Mouse (Mus musculus) myocyte (in vitro differentiated cells): ENCODE data around the gene Ndufa3.

Experiments used
- E2F4 ChIP-seq: IDR thresholded peaks from one replicate; pipeline ENCODE4 v1.6.1; 2011; ENCODE audit warnings: mild to moderate bottlenecking, control low read depth, moderate library complexity; ENCODE audit not compliant: insufficient read depth
- MAX ChIP-seq: IDR thresholded peaks from one replicate; pipeline ENCODE4 v1.6.1; 2011; ENCODE audit warnings: low read depth, mild to moderate bottlenecking, control low read depth
- MYOG ChIP-seq, 3 experiments: IDR thresholded peaks; one replicate each; pipeline ENCODE4 v1.6.1; 2011; ENCODE audit warnings: control low read depth in 2 of 3, low read depth in 2 of 3, mild to moderate bottlenecking in 2 of 3; ENCODE audit not compliant: insufficient read length in 2 of 3, control insufficient read depth in 1 of 3, insufficient read depth in 1 of 3
- POLR2A ChIP-seq: IDR thresholded peaks from one replicate; pipeline ENCODE4 v1.6.1; 2011; ENCODE audit warnings: low read depth, mild to moderate bottlenecking, control low read depth, moderate library complexity; ENCODE audit not compliant: insufficient read length
- POLR2AphosphoS2 ChIP-seq: IDR thresholded peaks from one replicate; pipeline ENCODE4 v1.6.1; 2011; ENCODE audit warnings: low read depth, control low read depth; ENCODE audit not compliant: insufficient read length
- USF1 ChIP-seq: IDR thresholded peaks from one replicate; pipeline ENCODE4 v1.6.1; 2011; ENCODE audit warnings: low read depth, mild to moderate bottlenecking, control low read depth, moderate library complexity

GRCm38 (mm10) chr7:3656966-3657365, 39.8 kb downstream of the Ndufa3 start:
- no peak for TF ChIP-seq USF1
- no peak for TF ChIP-seq POLR2AphosphoS2
- TF ChIP-seq POLR2A: no peak
- TF ChIP-seq E2F4: no peak
- no peak for TF ChIP-seq MAX
- TF ChIP-seq MYOG (IDR thresholded peaks at IDR 0.05; ENCODE audit: control insufficient read depth in 1 of 3, insufficient read depth in 1 of 3, insufficient read length in 2 of 3, low read depth in 2 of 3): no peak
